Mouse (Mus musculus): ENCODE measurements around the gene Yipf3.

Gene Yipf3

GRCm38 (mm10) chr17:46255147-46255546 is 7.3 kb downstream of the Yipf3 start:
- DNase-seq (ENCODE audit: low spot score) = no peak

- no peak for DNase-seq (ENCODE audit: low spot score)
These were observed 10.6 kb downstream of the Yipf3 start for GRCm38 (mm10) chr17:46258279-46259053.

GRCm38 (mm10) chr17:46259675-46260074 is 11.8 kb downstream of the Yipf3 start:
- DNase-seq (ENCODE audit: low spot score) = no peak

- DNase-seq (ENCODE audit: low spot score) = no peak
These were observed 14.4 kb downstream of the Yipf3 start for GRCm38 (mm10) chr17:46262201-46262694.

- no peak for DNase-seq (ENCODE audit: low spot score)
These were observed 17.6 kb downstream of the Yipf3 start for GRCm38 (mm10) chr17:46265502-46265901.

- peak; percentile 80 for DNase-seq (ENCODE audit: low spot score)
These were observed 18.2 kb downstream of the Yipf3 start for GRCm38 (mm10) chr17:46265918-46266618.

GRCm38 (mm10) chr17:46266986-46267385 is 19.1 kb downstream of the Yipf3 start:
- DNase-seq (ENCODE audit: low spot score) = no peak

- no peak for DNase-seq (ENCODE audit: low spot score)
These were observed 19.6 kb downstream of the Yipf3 start for GRCm38 (mm10) chr17:46267511-46267910.

- DNase-seq (ENCODE audit: low spot score) = no peak
These were observed 20.3 kb downstream of the Yipf3 start for GRCm38 (mm10) chr17:46268026-46268720.

GRCm38 (mm10) chr17:46269771-46270534 is 22.1 kb downstream of the Yipf3 start:
- DNase-seq (ENCODE audit: low spot score) = no peak

- no peak for DNase-seq (ENCODE audit: low spot score)
These were observed 24.2 kb downstream of the Yipf3 start for GRCm38 (mm10) chr17:46272058-46272457.

- no peak for DNase-seq (ENCODE audit: low spot score)
These were observed 24.8 kb downstream of the Yipf3 start for GRCm38 (mm10) chr17:46272675-46273074.

- DNase-seq (ENCODE audit: low spot score) = no peak
These were observed 25.9 kb downstream of the Yipf3 start for GRCm38 (mm10) chr17:46273803-46274236.

- DNase-seq (ENCODE audit: low spot score) = no peak
These were observed 26.6 kb downstream of the Yipf3 start for GRCm38 (mm10) chr17:46274465-46274864.

GRCm38 (mm10) chr17:46275034-46275433 is 27.2 kb downstream of the Yipf3 start:
- no peak for DNase-seq (ENCODE audit: low spot score)

GRCm38 (mm10) chr17:46275506-46275905 is 27.6 kb downstream of the Yipf3 start:
- DNase-seq (ENCODE audit: low spot score) = no peak

- no peak for DNase-seq (ENCODE audit: low spot score)
These were observed 29.7 kb downstream of the Yipf3 start for GRCm38 (mm10) chr17:46277586-46277985.

- DNase-seq (ENCODE audit: low spot score) = no peak
These were observed 30.3 kb downstream of the Yipf3 start for GRCm38 (mm10) chr17:46278011-46278765.

- peak; percentile 82 for DNase-seq (ENCODE audit: low spot score)
These were observed 34.7 kb downstream of the Yipf3 start, which contains the start of gene Tjap1 for GRCm38 (mm10) chr17:46282483-46283123. Gene Tjap1, minus strand, starts transcription at chr17:46283026.

GRCm38 (mm10) chr17:46283140-46283539 is 35.3 kb downstream of the Yipf3 start:
- no peak for DNase-seq (ENCODE audit: low spot score)
